Mouse (Mus musculus): Measurements from ENCODE around the gene Ntf5.
"Not testable (repeated sequence)": the region's sequence is repeated elsewhere in the genome, so short reads cannot be mapped to it uniquely, and the experiment has no call there.

Ntf5 gene

DNA sequence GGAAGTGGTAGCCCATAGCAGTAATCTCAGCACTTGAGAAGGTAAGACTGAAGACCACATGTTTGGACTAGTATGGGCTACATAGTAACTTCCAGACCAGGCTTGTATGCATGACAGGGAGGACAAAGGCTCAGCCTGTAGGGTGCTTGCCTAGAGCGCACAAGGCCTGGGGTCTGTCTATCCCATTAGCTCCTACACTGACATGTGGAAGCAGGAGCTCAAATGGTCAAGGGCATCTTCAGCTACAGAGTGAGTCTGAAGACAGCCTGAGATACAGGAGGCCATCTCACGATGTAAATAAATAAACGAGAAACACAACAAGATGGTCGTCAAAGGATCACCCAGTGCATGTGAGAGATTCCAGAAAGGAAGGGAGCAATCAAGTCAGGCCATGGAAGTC is 48.8 kb downstream of the Ntf5 start:
- DNase-seq (ENCODE audit: low spot score), result no peak

DNA sequence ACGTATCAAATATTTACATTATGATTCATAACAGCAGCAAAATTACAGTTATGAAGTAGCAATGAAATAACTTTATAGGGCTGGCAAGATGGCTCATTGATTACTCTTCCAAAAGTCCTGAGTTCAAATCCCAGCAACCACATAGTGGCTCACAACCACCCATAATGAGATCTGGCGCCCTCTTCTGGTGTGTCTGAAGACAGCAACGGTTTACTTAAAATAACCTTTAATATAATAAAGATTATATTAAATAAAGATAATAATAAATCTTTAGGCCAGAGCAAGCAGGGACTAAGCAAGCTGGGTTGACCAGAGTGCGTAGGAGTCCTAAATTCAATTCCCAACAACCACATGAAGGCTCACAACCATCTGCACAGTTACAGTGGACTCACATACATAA is 49.4 kb downstream of the Ntf5 start:
- not testable (repeated sequence) for DNase-seq (ENCODE audit: low spot score)

DNA sequence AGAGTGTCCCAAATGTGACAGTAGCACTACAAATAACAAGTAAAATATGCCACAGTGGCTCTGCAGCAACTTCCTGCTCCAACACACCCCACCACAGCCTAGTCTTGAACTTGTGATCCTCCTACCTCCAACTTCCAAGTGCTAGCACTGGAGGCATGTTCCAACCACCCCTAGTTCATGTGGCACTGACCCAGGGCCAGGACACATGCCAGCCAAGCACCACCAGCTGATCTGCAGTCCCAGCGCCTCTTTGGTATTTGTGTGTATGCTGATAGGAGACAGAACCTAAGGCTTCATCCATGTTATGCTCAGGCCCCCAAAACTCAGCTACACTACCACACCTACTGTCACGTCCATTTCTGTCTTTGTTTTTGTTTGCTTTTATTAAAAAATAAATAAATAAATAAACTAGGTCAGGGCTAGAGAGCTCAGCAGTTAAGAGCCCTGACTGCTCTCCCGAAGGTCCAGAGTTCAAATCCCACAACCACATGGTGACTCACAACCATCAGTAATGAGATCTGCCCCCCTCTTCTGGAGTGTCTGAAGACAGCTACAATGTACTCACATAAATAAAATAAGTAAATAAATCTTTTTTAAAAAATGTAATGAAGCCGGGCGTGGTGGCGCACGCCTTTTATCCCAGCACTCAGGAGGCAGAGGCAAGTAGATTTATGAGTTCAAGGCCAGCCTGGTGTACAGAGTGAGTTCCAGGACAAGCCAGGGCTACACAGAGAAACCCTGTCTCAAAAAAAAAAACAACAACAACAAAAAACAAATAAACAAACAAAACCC is 50.7 kb downstream of the Ntf5 start:
- no peak for DNase-seq (ENCODE audit: low spot score)

DNA sequence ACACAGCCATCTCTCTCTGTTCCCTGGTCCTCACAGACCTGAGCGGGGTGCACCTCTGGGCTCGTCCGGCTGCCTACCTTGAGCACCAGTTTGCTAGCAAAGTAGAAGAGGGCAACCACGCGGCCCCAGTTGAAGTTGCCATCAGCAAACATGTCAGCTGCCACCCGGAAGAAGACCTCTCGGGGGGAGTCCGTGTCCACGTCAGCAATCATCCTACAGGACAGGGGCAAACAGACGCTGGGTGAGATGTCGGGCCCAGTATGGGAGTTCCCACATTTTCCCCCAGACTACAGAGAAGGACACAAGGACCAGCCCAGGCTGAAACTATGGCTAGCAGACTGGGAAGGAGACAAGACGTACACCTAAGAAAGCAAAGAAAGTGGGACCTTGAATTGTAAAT is 51.6 kb downstream of the Ntf5 start:
- no peak for DNase-seq (ENCODE audit: low spot score)

DNA sequence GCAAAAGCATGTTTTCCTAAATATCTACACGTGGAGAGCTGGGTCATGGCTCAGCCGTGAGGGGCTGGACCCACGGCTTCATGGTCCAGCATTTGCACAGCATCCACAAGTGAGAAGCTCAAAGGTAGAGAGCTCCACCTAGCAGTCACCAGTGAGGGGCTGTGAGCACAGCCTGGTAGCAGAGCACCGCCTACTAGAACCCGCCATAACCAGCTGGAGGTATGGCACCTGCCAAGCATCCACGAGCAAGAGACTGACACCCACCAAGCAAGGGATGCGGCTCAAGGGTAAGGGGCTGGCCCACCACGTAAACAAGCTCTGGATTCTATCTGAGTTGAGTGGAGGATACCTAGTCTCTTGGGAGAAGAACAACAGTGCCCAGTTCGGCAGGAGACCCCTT is 52.1 kb downstream of the Ntf5 start:
- DNase-seq (ENCODE audit: low spot score), result no peak

DNA sequence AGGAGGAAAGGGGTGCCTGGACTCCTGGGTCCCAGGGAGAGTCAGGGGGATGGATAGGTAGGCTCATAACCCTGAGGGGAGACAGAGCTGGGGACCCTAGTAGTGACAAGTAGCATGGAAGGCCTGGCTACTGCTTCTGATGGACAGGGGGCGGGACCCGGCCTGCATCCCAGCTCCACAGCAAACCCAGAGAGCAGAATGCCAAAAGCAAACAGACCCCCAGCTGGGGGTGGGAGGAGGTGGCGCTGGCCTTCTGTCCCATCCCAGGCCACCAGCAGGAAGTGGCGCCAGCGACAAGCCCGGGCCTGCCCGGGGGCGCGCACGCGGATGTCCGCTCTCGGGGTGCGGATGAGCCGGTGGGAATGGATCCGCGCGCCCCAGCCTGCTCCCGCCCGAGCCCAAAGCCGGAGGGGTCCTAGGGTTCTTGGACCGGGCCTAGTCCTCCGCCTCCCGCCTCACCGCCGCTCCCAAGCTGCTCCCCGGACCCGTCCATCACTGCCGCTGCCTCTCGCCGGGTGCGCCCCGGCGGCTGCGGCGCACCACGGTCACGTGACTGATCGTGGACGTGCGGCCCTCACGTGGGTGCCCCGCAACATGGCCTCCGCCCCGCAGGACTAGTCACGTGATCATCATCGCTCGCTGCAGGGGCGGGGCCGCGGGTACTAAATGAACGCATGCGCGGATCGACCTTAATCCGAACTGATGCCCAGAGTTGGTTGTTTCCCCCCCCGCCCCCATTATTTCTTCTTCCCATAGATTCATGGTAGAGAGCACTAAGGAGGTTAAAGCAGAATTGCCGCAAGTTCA is 53.0 kb downstream of the Ntf5 start, which contains the start of gene Bax:
Gene Bax, minus strand, starts transcription at position 616 of the 807 bp plus-strand sequence.
- peak; percentile 84 for DNase-seq (ENCODE audit: low spot score)
